Mouse (Mus musculus) adrenal gland, adult (tissue): ENCODE measurements around the gene Aldh1l2.

Source experiments
- DNase-seq, 2 experiments: peaks; one replicate each; pipeline ENCODE4 v3.0.0; 2022 to 2023; ENCODE audit warnings: low spot score in 1 of 2; ENCODE audit not compliant: inconsistent age in 2 of 2

The Aldh1l2 gene

GRCm38 (mm10) chr10:83475226-83475625, 58.7 kb downstream of the Aldh1l2 start:
- DNase-seq: no peak

GRCm38 (mm10) chr10:83457531-83457930, 76.4 kb downstream of the Aldh1l2 start:
- no peak for DNase-seq

DNA sequence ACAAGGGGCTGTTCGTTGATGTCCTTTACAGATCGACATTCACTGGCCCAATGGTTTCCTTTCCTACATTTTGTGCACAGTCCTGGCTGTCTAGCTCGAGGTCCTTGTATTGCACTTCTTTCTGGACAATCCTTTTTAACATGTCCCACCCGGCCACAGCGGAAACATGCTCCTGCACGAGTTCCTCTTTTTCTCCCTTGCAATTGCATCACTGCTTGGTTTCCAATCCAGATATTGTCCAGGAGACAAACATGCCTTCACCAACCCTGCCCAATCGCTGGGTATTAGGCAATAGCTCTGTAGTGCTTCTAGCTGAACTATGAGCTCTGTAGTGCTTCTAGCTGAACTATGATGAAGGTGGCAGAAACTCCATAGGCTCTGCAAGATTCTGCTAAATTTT, 85.4 kb downstream of the Aldh1l2 start:
- no peak for DNase-seq
